Mouse (Mus musculus): ENCODE data around the gene Ccdc151. TPM values are rescaled to one million over a fixed set of nuclear protein-coding genes. Genes with fewer than 3 reads are reported as not detected.
A peak's percentile ranks its signal among the peaks of the same experiment; 100 is the strongest.

Gene Ccdc151
- polyA plus RNA-seq, 1 experiment from 2014 or later = not detected

DNA sequence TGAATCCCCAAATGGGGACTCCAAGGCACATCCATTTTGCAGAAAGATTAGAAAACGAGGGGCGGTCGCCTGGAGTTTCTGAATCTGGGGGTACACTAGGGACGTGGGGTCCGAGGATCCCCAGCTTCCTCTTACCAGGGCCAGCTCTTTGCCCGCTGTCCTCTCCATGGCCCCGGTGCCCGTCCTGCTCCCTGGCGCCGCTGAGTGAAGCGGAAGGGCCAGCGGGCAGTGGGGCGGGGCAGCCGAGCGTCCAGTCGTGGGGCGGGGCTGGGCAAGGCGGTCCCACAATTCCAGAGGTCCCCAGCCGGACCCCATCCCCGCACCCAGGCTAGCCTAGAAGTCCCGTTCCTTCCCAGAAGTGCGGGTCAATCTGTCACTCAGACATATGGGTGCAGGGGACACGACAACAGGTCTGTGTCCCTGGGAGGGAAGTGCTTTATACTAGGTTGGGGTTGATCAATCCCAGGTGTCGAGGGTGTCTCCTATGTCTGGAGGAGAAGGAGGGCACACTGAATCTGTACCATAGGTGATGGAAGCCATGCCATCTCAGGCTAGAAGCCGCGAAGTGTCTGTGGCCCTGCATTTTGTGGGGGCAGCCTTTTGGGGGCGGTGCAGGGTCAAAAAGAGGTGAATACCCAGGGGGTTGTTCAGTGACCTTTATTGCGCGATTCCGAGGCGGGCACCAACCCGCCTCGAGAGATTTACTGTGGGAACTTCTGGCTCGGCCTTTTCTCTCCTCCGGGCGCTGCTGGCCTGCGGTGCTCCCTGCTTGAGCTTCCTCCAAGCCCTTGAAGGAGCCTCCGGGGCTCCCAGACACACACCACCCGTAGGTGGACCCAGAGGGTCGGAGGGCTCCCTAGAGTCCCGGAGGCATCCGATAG lies 13.0 kb downstream of the Ccdc151 start, which contains the start of gene Rgl3:
Gene Rgl3 (minus strand): TSS at position 217 of the 881 bp plus-strand sequence.
- Histone ChIP-seq H3K27me3 (ENCODE audit: insufficient read depth, low read length) (peaks cover 61% of the 10 kb centered on the region), H3K36me3 (replicated peaks; ENCODE audit: insufficient read depth, low read length) (no peaks in the 10 kb centered on the region), H3K27ac (ENCODE audit: low read depth) (no peak within 1 kb of the TSS), H3K4me2 (ENCODE audit: low read depth, low read length) (peak within 1 kb of the TSS; percentile 72), H3K4me3 (ENCODE audit: low read depth, low read length) (peak within 1 kb of the TSS; percentile 48), H3K9ac (replicated peaks) (no peak within 1 kb of the TSS; the same call in 1 of the 2 replicates), H3K4me1 (ENCODE audit: insufficient read depth) (peaks cover 23% of the 10 kb centered on the region), H3K9me3 (ENCODE audit: low read length) (no peaks in the 10 kb centered on the region)
- peak; percentile 38; the same call in 1 of the 2 replicates for ATAC-seq
- WGBS (ENCODE audit: insufficient replicate concordance) = 3% methylated on average over 40 of the region's 42 CpGs
- DNase-seq = peak; percentile 45
- TF ChIP-seq CTCF (IDR thresholded peaks at IDR 0.05; ENCODE audit: low read depth) (peak; percentile 22), EP300 (IDR thresholded peaks at IDR 0.05; ENCODE audit: low read depth) (no peak)

DNA sequence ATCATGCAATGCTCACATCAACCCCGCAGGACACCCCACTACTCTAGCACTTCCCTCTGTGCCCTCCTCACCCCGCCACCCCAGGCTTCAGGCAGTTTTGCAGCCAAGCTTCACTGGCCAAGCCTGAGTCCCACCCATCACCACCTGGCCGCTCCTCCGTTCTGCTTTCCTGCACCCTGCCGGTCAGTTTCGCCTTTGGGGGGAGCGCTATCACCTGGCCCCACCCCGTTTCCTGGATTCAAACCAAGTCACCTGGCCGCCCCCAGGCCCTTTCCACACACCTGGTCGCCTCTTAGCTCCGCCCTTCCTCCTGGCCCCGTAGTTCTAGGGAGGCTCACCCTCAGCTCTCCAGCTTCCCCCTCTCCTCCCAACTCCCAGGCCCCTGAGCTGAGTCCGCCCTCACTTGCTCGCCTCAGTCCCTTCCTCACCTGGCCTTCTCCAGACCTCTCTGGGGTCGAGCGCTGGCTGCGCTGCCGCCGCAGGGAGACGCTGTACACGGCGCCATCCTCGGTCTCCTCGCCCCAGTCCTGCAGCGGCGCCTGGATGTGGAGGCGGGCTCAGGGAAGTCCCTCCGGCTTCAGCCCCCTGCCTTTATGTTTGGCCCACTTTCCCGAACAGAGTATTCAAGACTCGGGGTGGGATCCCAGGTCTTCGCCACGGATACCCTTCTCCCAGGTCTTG lies 13.9 kb downstream of the Ccdc151 start:
- ATAC-seq (no peak), DNase-seq (no peak)
- H3K4me2 ChIP-seq (ENCODE audit: low read depth, low read length) = peak overlapping the region; percentile 72
- H3K4me1 ChIP-seq (ENCODE audit: insufficient read depth) = peaks cover 23% of the 10 kb centered on the region
- peaks cover 61% of the 10 kb centered on the region for H3K27me3 ChIP-seq (ENCODE audit: insufficient read depth, low read length)
- H3K9ac ChIP-seq (replicated peaks) = no peak overlapping the region
- WGBS (ENCODE audit: insufficient replicate concordance) = 3% methylated on average over 32 of the region's 32 CpGs
- H3K27ac ChIP-seq (ENCODE audit: low read depth) = no peak overlapping the region
- peak overlapping the region; percentile 48 for H3K4me3 ChIP-seq (ENCODE audit: low read depth, low read length)
- no peaks in the 10 kb centered on the region for H3K36me3 ChIP-seq (replicated peaks; ENCODE audit: insufficient read depth, low read length)
- no peaks in the 10 kb centered on the region for H3K9me3 ChIP-seq (ENCODE audit: low read length)
- TF ChIP-seq CTCF (IDR thresholded peaks at IDR 0.05; ENCODE audit: low read depth) = 0 out of 2 replicates have a peak, but pooled peaks have one; percentile 1
- no peak for TF ChIP-seq EP300 (IDR thresholded peaks at IDR 0.05; ENCODE audit: low read depth)

DNA sequence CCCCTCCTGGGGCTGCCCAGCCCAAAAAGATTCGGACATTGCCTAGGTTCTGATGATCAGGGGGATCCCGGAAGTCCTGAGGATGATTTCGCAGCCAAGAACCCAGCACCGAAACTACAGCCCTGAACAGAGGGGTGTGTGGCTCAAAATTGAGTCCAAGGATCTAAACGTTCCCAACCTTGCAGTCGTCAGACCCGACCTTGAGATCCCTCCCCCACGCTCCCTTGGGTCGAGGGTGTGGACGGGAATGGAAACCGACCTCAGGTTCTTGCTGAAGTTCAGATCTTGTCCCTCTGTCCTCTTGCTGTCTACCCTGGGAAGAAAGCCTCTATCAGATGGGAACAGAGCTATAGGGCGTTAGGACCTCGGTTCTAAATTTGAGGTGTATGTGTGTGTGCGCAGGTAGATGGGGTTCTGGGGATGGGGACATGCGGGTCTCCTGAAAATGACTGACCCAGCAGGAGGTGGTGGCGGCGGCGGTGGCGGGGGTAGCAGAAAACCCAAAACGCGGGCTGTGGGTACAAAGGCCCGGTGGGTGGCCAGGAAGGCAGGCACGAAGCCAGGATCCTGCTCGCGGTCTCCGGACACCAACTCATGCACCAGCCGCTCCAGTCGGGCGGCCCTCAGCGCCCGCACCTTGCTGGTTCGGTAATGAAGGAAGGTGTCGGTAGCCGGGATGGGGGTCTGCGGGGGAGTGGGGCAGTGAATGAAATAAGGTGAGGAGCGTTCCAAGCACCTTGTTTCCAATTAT lies 14.7 kb downstream of the Ccdc151 start:
- DNase-seq = no peak
- Histone ChIP-seq H3K27me3 (ENCODE audit: insufficient read depth, low read length) (peaks cover 61% of the 10 kb centered on the region), H3K9me3 (ENCODE audit: low read length) (no peaks in the 10 kb centered on the region), H3K36me3 (replicated peaks; ENCODE audit: insufficient read depth, low read length) (no peaks in the 10 kb centered on the region), H3K4me1 (ENCODE audit: insufficient read depth) (peaks cover 23% of the 10 kb centered on the region), H3K4me3 (ENCODE audit: low read depth, low read length) (peak overlapping the region; percentile 48; the same call in 1 of the 2 replicates), H3K27ac (ENCODE audit: low read depth) (no peak overlapping the region), H3K4me2 (ENCODE audit: low read depth, low read length) (peak overlapping the region; percentile 72; the same call in 1 of the 2 replicates), H3K9ac (replicated peaks) (no peak overlapping the region)
- 10% methylated on average over 36 of the region's 36 CpGs for WGBS (ENCODE audit: insufficient replicate concordance)
- ATAC-seq = no peak
- TF ChIP-seq EP300 (IDR thresholded peaks at IDR 0.05; ENCODE audit: low read depth) (no peak), CTCF (IDR thresholded peaks at IDR 0.05; ENCODE audit: low read depth) (no peak)

GRCm38 (mm10) chr9:21983911-21984310 lies 18.5 kb downstream of the Ccdc151 start:
- DNase-seq = no peak
- Histone ChIP-seq H3K4me3 (ENCODE audit: low read depth, low read length) (no peak overlapping the region), H3K27me3 (ENCODE audit: insufficient read depth, low read length) (peaks cover 35% of the 10 kb centered on the region)

DNA sequence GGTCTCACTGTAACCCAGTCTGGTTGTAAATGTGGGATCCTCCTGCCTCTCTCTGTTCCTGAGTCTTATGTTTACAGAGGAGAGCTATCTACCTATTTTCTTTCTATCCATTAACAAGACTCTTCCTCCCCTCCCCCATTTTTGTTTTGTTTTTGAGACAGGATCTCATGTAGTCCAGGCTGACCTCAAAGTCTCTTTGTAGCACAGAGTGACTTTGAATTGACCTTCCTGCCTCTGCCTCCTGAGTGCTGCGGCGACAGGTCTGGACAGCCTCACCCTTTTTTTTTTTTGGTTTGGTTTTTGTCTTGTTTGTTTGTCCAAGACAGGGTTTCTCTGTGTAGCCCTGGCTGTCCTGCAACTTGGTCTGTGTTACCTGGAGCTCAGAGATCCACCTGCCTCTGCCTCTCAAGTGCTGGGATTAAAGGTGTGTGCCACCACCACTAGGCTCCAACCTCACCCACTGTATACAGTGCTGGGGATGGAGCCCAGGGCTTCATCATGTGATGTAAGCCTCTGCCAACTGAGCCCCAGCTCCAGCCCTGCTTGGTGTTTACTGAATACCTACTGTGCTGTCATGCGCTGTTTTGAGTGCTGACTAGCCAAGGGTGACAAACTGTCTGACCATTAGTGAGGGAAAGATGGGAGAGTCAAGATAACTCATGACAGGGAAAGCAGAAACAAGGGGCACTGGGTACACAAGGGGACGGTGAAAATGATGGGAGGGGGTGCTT lies 23.9 kb downstream of the Ccdc151 start:
- Histone ChIP-seq H3K9ac (replicated peaks) (no peak overlapping the region), H3K27me3 (ENCODE audit: insufficient read depth, low read length) (0 out of 2 replicates have a peak, but pooled peaks cover 6% of the 10 kb centered on the region), H3K4me1 (ENCODE audit: insufficient read depth) (no peaks in the 10 kb centered on the region), H3K27ac (ENCODE audit: low read depth) (no peak overlapping the region), H3K9me3 (ENCODE audit: low read length) (no peaks in the 10 kb centered on the region), H3K4me3 (ENCODE audit: low read depth, low read length) (no peak overlapping the region), H3K36me3 (replicated peaks; ENCODE audit: insufficient read depth, low read length) (no peaks in the 10 kb centered on the region), H3K4me2 (ENCODE audit: low read depth, low read length) (no peak overlapping the region)
- ATAC-seq (no peak), DNase-seq (no peak)
- WGBS (ENCODE audit: insufficient replicate concordance) = 76% methylated on average over 4 of the region's 4 CpGs
- TF ChIP-seq CTCF (IDR thresholded peaks at IDR 0.05; ENCODE audit: low read depth) = no peak
- TF ChIP-seq EP300 (IDR thresholded peaks at IDR 0.05; ENCODE audit: low read depth) = no peak

More at GRCm38 (mm10) chr9:21983911-21984310, 18.5 kb downstream of the Ccdc151 start:
- no peak for ATAC-seq
- no peaks in the 10 kb centered on the region for H3K9me3 ChIP-seq (ENCODE audit: low read length)
- no peak overlapping the region for H3K27ac ChIP-seq (ENCODE audit: low read depth)
- TF ChIP-seq CTCF (IDR thresholded peaks at IDR 0.05; ENCODE audit: low read depth) (no peak), EP300 (IDR thresholded peaks at IDR 0.05; ENCODE audit: low read depth) (no peak)
- no peaks in the 10 kb centered on the region for H3K36me3 ChIP-seq (replicated peaks; ENCODE audit: insufficient read depth, low read length)
- no peak overlapping the region for H3K4me2 ChIP-seq (ENCODE audit: low read depth, low read length)
- H3K4me1 ChIP-seq (ENCODE audit: insufficient read depth) = peaks cover 12% of the 10 kb centered on the region
- H3K9ac ChIP-seq (replicated peaks) = no peak overlapping the region
- WGBS (ENCODE audit: insufficient replicate concordance) = 42% methylated on average over 3 of the region's 3 CpGs

Data from liver, postnatal 0 days (tissue).